Mouse (Mus musculus) cerebellum, adult 18-20 months (tissue): ENCODE data around the gene L1cam.

Source experiments
- DNase-seq, 2 experiments: peaks; one replicate each; pipeline ENCODE4 v3.0.0; 2021

L1cam gene

GRCm38 (mm10) chrX:73895719-73896118 is at the start of gene L1cam:
TSS of gene L1cam (minus strand) at chrX:73896105.
- peak; percentile 69 to 73 for DNase-seq

DNA sequence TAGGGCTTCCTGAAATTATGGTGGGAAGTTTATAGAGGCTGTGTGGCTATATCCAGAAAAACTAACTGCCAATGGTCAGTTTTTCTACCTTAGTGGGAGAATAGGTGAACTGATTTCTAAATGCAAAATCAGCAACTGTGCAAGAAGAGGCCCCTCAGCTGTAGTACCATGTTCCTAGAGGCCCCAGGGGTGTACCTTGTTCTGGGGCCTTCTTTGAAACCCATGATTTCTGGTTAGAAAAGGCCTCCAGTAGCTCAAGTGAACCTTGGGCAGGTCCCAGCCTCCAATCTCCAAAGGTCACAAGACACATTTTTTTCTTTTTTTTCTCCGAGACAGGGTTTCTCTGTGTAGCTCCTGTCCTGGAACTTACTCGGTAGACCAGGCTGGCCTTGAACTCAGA is 46.4 kb upstream of the L1cam start:
- DNase-seq: no peak

- no peak for DNase-seq
These were observed 46.0 kb upstream of the L1cam start for GRCm38 (mm10) chrX:73941860-73942259.

DNA sequence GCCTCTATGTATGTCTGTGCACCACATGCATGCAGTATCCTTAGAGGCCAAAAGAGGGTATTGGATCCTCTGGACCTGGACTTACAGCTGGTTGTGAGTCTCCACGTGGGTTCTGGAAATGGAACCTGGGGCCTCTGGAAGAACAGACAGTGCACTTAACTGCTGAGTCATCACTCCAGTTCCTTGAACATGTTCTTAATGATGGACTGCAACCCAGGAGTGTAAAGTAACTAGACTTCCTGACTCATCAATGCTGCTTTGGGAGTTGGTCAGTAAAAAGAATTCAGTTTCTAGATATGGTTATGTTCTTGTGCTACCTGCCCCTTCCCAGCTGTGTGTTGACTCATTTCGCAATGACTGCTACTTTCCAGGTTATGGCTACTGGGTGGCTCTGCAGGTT is 36.0 kb upstream of the L1cam start:
- DNase-seq: no peak

- no peak for DNase-seq
These were observed 34.6 kb upstream of the L1cam start, which contains the start of gene Renbp for GRCm38 (mm10) chrX:73930402-73931062. TSS of gene Renbp (minus strand) at chrX:73930850.

GRCm38 (mm10) chrX:73922550-73922882 is 26.6 kb upstream of the L1cam start:
- DNase-seq: peak in 1 of 2 experiments; percentile 12

DNA sequence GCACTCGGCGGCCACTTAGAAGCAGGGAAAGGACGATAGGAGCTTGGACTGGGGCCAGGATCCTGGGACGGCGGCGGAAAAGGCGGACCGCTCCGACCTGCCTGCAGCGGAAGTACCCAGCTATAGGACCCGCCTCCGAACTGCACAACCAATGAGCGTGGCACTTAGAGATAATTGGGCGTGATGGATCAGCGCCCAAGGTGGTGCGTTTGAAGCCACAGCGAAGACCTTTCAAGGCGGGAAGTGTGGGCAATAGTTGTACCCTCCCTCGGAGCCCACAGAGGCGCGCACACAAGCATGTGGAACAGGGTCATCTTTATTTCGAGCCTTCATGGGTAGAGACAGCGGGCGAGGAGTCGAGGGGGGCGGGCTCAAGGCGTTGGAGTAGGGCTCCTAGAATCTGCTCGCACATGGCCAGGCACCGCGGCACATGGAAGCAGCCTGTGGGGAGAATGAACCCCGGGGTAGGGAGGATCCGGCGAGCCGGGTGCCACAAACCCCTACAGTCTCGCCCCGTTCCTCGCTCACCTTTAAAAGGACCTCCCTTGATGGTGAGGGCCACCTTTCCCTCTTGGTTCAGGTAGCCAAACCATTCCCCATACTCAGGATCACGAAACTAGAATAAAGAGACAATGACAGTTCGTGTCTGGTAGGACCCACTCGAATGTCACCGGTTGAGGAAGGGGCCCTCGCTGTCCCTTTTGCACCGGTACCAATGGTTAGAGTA is 26.1 kb upstream of the L1cam start, which contains the start of the genes Arhgap4 and Naa10:
Arhgap4 (minus strand) TSS at position 48 of the 727 bp plus-strand sequence.
Naa10 (minus strand) TSS at position 122 of the 727 bp plus-strand sequence.
- DNase-seq: peak; percentile 90 to 92

DNA sequence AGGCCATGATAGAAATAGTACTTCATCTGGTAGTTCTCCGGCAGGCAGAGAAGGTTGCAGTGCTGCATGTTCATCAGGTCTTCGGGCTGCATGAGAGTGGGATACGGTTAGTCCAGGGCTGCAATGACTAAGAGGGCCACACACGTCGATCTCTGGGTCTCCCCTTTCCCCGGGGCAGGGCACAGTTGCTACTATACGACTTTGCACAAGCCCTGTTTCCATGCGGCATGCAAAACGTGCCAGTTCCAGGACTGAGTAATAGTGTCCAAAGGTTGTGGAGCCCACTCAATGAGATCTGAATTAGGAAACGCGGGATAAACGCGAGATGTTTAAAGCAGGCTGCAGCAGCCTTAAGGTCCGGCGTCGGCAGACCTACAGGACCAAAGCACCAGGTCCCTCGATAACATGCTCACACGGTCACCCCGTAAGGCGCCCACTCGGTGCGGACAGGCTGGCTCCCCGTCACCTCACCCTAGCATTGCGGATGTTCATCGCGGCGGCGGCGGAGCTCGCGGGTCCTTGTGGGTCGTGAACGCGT is 25.4 kb upstream of the L1cam start:
- DNase-seq: no peak

DNA sequence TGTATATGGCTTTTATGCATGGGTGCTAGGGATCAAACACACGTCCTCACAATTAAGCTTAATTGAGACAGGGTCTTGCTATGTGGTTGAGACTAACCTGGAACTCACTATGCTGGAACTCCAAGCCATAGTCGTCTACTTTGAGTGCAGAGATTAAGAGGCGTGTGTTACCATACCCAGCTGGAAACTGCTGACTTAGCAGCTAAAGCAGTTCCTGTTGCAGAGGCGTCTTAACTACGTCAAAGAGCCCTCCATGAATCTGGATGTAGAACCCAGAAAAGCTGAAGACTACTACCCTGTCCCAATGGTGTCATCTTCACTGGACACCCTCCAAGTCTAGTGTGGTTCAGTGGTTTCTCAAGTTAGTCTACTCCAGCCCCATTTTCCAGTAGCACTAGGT is 22.7 kb upstream of the L1cam start:
- no peak for DNase-seq

DNA sequence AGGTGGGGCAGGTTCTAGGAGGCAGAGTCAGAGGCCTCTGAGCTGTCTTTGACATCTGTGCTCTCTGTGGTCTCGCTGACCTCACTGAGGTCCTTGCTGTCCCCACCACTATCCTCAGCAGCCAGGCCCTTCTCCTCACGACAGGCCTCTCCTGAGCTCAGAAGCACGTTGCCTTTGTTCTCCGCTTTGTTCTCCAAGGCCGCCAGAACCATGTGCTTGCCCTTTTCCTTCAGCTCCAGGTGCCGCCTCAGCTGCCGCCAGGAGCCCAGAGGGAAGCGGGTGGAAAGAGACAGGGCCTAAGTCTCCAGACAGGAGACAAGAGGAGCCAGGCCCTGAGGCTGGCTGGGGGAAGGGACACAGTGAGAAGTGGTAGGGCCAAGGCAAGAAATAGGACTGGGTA is 21.0 kb upstream of the L1cam start:
- DNase-seq: no peak

DNA sequence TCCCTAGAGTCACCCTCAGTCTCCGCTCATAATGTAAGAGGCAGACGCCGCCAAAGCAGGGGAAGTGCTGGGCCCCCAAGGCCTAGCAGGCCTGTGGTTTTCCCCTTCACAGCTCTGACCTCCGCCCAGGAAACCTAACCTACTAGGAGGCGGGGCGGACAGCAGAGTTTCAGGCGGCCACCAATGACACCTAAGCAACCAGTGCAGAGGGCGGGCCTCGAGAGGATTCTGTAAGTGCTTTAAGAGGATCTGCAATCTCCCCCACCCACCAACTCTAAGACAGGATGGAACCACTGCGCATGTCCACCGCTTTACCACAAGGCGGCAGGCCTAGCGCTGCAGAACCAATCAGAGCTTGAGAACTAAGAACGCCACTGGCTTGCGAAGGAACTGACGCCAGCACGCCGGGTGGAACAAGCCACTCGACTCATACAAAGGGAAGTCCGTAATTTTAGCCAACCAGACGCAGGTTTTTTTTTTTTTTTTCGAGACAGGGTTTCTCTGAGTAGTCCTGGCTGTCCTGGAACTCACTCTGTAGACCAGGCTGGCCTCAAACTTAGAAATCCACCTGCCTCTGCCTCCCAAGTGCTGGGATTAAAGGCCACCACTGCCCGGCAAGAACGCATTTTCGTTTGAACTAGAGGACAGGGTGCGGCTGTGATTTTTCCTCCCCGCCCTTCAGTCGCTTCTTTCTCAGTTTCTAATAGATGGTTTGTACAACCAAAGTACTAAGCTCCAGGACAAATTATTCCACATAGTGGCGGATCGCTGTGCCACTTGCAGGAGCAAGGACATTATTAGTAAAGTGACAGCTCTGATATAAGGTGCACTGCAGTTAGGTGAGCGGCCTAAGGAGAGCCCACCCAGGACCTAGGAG is 19.2 kb upstream of the L1cam start:
- peak; percentile 81 to 93 for DNase-seq

- no peak for DNase-seq
These were observed 15.7 kb upstream of the L1cam start for GRCm38 (mm10) chrX:73911588-73911987.

DNA sequence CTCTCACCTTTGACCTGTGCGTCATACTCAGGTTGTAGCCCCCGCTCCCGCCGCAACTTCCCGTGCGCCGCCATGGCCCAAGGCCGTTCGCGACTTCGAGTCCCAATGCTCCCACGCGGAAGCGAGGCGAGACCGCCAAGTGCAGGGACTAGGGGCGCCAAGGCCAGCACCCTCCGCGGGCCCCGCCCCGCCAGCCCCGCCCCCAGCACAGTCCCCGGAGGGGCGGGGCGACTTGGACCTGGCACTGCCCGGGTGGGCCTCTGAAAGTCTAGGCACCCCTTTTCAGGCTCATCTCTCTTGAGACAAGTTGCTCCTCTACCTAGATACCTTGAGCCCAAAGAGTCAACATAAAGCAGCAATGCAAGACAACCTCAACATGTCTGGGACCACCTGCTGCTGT is 15.3 kb upstream of the L1cam start:
- no peak for DNase-seq

GRCm38 (mm10) chrX:73910451-73910850 is 14.5 kb upstream of the L1cam start:
- DNase-seq: no peak

GRCm38 (mm10) chrX:73910049-73910448 is 14.1 kb upstream of the L1cam start:
- no peak for DNase-seq

DNA sequence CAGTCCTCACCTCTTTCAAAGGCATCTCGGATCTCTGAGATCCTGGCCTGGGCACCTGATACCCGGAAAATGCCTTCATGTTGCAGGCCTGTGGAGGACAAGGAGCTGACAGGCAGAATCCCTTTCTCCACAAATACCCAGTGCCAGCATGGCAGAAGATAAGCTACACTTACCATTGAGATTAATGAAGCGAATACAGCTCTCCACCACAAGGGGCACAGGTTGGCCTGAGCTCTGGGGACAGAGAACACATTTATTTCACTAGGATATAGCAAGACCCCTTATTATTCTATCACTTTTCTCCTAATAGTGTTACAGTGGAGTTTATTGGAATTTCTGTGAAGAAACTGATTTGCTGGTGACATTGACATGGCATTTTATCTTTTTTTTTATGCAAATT is 2.1 kb upstream of the L1cam start:
- DNase-seq: no peak

- peak; percentile 46 to 62 for DNase-seq
These were observed 3.1 kb downstream of the L1cam start for GRCm38 (mm10) chrX:73892833-73893232.

GRCm38 (mm10) chrX:73891551-73892152 is 4.3 kb downstream of the L1cam start, which contains the start of gene Avpr2:
TSS of gene Avpr2 (plus strand) at chrX:73892102.
- no peak for DNase-seq

- peak in 1 of 2 experiments; percentile 11 for DNase-seq
These were observed 14.4 kb downstream of the L1cam start for GRCm38 (mm10) chrX:73881463-73881862.

- peak; percentile 23 to 35 for DNase-seq
These were observed 14.9 kb downstream of the L1cam start for GRCm38 (mm10) chrX:73881036-73881427.

GRCm38 (mm10) chrX:73880194-73881035 is 15.5 kb downstream of the L1cam start:
- peak; percentile 73 to 75 for DNase-seq

- DNase-seq: no peak
These were observed 18.9 kb downstream of the L1cam start for GRCm38 (mm10) chrX:73877014-73877413.
